Mouse (Mus musculus) fat pad, adult 2 months (tissue): ENCODE measurements at regions not wholly inside any gene's neighbourhood (a gene's known extent, or its start where the extent isn't known, plus 50 kb on each side); places are given as distances from the start of the nearest gene placed in this dataset.
A peak's percentile ranks its signal among the peaks of the same experiment; 100 is the strongest.

ENCODE experiments used
- DNase-seq: peaks from one replicate; pipeline ENCODE4 v3.0.0-alpha.2; 2011; ENCODE audit warnings: low read depth, low spot score; ENCODE audit errors: extremely low read depth

DNA sequence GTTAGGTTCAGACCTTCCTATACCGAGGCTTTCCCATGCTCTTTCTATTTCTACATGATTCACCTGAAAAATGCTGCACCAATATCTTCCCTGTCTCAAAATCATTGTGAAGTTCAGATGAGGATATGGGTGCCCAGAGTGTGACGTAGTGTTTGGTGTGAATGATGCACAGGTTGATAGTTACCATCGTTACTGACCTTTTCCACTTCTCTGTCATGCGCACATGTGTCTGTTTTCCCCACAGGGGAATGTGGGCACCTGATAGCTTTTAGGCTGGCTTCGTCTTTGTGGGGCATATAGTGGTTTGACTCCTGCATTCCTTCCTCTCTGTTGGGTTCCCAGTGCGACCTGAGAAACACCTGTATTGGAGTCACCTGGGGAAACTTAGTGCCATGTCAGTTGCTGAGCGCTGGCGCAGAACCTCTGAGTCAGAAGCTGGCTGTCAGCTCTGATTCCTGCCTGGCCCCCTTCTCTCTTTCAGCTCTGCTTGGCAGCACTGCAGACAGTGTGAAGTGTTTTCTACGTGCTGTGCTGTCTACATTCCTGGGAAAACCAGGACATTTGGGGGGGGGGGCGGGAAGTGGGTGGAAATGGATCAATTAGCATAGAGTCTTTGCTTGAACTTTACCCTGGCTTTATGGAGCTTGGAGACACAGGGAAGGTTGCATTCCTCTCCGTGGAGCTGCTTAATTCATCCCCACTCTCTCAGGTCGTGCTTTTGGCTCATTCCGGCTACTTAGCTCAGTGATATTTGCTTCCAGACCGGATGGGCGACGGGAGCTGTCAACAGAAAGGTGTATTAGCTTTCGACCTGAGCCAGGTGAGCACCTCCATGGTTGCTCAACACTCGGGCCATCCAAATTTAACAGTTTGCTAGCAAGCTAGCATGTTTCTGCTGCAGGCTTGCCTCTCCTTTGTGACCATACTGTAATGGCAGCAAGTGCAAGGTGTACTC, 1281.4 kb upstream of the A1bg start:
- no peak for DNase-seq

DNA sequence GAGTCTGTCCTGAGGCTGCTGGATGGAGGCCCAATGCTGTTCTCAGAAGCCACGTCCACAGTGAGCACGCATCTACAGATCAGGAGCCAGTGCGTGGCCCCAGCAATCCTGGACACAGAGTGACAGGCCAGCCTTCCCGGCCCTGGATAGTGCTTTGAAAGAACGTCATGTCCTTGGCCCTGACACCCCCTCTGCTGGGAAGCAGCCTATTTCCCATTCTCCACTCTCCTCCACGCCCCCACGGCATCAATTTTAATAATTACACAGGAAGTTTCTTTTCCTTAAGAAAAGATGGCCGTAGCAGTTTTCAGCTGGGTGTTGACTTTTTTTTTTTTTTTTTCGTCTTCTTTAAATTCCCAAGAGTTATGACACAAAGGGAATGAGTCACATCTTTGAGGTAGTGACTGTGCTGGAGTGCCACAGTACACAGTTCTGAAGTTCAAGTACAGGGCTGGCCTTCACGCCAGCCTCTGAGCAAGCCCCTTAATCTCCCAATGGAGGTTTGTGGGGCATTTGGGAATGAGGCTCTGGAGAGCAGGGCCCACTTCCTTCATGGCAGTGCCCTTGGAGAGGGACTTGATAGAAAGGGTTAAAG, 1280.1 kb upstream of the A1bg start:
- DNase-seq: no peak

DNA sequence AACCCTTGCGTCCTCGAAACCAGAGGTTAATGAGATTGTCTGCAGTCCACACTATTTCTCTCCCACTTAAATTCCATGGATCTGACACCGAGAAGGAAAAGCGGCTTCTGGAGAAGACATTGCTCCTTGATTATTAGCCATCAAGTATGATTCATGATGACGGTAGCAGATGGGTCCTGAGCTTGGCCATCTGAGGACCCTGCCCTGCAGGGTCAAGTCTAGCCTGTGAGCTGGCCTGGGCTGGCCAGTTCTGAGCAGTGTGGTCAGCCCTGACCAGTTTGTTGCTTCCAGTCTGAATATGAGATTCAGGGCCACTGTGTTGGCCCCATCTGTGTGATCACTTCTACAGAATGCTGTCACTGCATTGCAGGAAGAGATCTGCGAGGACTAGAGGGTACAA, 1275.9 kb upstream of the A1bg start:
- DNase-seq: no peak

DNA sequence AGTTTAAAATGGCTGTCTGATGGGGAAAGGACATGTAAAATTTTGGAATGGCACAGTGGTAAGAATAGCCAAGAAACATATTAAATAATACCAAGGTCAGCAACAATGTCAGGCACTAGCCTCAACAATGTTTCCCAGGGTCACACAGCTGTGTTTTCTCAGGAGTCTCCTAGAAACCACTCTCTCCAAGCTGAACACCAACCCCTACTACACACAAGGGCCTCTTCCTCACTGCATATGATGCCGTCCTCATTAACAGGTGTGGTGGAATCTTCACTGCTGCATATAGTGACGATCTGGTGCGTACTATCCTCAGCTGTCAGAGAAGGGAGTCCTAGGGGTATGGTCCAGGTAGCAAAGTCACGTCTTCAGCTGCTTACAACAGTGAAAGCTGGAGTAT, 1275.4 kb upstream of the A1bg start:
- DNase-seq: no peak

DNA sequence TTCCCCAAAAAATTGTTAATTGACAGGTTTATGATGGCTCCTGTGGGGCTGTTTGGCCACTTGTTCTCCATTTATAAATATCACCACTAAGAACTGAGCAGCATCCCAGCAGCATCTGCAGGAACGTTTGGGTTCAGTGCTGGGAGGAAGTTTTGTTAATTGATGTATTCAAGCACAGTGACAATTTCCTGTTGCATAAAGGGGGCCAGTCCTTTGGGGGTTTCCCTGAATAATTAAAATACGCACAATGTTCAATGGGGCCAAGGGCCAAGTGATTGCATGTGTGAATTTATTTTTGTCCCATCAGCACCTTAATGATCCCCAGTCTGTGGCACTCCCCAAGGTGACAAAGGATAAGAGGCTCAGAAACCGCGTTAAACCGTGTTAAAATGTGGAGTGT, 1272.6 kb upstream of the A1bg start:
- no peak for DNase-seq

DNA sequence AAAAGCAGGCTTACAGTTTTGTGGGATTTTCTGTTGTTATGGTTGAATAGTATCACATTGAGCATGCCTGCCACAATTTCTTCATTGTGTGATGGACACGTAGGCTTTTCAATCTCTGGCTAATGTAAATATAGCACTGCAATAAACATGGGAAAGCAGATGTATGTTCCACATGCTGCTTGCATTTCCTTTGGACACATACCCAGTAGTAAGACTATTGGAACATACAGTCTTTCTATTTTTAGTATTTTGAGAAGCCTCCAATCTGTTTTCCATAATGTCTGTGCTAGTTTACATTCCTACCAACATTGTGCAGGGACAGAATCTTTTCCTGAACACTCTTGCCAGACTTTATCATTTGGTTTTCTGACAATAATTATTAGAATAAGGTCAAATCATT, 1269.9 kb upstream of the A1bg start:
- no peak for DNase-seq

DNA sequence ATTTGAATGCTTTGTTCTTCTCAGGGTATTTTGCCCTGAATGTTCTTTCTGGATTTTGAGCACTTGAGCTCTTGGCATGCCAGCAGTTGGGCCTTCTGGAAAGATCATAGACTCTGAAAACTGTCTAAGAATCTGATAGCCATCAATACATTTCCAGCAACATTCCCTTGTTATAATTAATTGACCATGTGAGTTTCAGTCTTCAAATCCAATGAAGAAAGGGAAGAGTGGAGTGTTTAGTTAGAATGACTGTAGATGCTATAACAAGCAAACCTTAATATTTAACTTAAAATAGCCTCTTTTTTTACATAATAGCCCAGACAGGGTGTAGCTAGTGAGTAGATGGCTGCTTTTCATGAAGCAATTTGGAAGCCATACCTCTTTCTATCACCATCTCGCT, 1268.8 kb upstream of the A1bg start:
- no peak for DNase-seq

DNA sequence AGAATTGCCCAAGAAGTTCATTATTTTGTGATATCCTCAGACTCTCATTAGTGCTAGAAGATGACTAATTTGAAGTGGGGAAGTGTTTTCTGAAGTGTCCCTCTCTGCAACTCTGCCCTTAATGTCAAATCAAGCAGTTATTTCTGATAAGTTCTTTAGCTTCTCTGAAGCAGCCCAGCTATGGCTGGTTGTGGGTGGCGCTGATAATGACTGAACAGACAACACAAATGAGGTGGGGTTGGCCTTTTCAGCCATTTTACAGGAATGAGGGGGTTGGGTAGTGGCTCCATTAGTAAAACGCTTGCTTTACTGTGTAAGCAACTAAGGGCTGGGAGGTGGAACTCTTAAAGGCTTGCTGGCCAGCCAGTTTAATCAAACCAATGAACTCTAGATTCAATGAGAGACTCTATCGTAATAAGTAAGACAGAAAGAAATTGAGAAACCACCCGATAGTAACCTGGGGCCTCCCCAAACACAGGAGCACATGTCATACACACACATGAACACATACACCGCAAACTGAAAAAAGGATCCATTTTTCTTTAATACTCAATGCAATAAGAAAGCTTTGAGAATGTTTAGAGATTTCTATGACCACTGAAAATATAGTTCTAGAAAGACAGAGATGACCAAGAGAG, 1268.3 kb upstream of the A1bg start:
- no peak for DNase-seq

DNA sequence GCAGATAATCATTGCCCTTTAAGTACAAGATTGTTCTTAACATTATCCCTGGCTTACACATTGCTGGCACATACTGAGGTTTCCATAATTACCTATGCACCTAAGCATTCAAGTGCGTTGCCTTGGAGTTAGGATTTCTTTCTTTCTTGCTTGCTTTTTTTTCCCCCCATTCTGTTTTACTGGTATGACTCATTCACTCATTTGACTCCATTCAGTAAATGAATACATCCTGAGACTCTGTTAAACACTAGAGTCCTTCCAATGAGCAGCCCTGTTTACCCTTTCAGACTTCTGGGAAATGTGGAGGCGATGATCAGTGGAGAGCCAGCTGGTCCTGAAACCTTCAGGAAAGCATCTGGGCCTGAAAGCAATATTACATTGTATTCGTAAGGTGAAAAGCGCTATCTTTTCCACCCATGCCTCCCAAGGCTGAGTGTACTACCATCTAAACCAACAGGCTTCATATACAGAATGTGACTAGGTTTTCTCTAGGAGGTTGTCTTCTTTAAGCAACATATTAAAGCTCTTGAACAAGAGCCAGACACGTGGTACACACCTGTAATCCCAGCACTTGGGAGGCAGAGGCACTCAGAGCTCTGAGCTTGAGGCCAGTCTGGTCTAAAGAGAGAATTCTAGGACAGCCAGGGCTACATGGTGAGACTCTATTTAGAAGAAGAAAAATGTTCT, 1267.6 kb upstream of the A1bg start:
- no peak for DNase-seq

DNA sequence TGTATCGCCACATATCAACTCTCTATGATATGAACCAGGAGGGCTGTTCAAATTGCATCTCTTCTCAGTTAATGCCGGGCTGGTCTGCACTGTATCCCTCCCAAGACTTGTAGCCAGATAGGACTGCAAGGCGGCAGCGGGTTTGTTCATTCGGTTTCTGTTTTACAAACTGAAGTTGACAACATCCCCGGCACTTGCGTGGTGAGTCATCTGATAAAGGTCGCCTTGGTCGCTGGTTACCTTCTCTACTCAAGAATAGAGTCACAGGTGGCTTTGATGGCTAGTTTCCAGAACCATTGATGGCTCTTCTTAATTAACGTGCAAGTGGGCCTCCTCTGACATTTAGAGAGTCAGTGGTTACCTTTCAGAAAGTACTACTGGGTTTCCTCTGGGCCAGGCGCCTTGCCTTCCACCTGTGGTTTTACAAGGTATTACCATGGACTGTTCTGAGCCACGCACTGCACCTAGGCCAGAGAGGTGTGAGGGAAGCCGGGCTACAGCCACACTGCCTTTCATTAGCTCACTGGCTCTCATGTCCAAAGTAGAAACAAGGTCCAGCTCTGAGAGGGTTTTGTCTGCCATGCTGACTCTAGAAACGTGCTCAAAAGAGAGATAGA, 1266.9 kb upstream of the A1bg start:
- DNase-seq: no peak

DNA sequence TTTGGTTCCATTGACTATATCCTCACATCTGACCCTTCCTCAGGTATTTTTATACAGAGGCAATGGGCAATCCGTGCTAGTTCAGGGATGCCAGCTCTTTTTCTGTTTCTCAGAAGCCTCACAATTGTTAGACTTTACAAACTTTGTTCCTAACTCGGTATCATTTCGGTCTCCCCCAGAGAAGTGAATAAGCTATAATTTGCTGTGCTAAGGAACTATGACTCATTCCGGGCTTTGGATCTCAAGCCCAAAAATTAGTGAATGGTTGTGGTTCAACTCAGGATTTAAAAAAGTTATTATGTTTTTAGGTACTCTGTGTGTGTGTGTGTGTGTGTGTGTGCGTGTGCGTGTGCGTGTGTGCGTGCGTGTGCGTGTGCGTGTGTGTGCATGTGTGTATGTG, 1263.7 kb upstream of the A1bg start:
- no peak for DNase-seq

DNA sequence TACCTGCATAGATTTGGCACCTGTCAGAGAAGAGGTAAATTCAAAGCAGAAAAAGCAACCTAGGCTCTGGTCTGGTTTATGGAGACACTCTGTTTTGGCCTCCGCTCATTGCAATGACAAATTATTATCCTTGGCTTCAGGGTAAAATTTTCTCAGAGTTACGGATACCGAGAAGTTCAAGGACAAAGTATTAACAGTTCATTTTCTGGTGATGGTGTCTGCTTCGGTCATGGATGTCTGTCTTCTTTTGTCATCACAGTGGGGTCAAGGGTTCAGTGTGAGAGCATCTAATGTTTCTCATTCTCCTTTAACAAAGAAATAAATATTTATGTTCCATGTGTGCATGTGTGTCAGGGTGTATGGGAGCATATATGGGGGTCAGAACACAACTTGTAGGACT, 1261.0 kb upstream of the A1bg start:
- DNase-seq: no peak

DNA sequence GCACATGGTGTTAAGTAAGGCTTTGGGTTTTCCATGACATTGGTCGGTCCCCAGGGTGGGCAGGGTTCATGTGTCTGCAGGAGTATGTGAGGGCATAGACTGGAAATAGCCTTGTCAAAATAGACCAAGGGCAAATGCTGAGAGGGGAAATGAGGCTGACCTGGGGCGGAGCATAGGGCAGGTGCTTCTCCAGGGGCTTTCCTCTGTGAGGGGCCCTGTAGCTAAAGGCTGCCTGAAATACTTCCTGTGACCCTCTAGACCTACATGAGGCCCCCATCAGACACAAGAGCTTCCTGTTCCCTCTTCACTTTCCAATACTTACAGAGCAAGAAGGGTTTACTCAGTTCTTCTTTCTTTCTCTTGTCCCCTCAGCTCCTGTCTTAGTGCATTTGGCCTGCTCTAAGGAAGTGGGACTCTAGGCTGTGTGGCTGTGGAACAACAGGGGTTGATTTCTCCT, 1258.7 kb upstream of the A1bg start:
- no peak for DNase-seq

DNA sequence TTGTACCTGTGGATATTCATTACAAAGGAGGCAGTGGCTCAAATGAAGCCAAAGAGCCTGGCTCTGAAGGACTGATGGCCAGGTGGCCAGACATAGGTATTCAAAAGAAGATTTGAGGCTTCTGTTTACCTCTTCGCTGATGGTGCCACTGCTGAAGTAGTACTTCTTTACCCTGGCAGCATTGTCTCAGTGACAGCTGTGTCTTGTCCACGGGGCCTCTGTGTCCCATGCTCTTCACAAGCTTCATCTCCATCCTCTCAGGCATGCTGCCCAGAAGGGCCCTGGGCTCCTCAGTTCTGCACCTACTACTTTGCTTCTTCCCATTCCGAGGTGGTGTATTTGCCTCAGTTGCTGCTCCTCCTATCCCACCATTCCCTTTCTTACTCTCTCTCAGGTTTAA, 1257.9 kb upstream of the A1bg start:
- no peak for DNase-seq

DNA sequence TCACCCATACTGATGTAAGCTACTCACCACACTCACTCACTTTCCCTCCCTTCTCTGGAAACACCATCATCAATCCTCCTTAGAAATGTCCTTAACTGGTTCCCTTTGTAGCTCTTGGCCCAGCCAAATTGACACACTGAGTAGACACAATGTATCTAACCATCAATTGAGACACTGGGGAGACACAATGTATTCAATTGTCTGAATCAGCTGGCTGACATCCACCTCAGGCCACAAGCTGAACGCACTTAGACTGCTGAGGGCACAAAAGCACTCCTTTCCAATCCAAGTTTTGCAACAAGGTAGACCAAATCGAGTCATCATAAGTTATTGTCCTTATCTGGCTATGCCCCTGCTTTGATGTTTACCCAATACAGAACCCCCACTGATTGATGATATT, 1257.0 kb upstream of the A1bg start:
- peak; percentile 43 for DNase-seq

DNA sequence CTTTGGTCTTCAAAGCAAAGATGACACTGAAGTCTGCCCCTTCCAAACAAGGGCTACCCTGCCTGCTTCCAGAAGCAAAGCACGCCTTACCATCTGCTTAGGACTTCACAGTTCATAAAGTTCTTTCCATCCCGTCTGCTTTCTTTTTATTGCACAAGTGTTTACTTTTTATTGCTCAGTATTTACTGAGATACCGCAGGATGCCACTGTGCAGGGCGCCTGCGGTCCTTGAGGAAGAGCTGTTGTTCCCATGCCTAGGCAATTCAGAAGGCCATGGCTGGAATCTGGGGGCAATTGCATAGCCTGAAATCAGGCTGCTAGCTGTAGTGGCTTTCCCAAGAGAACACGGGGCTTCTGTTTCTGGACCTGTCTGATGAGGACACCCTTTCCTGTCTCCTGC, 1255.8 kb upstream of the A1bg start:
- no peak for DNase-seq

DNA sequence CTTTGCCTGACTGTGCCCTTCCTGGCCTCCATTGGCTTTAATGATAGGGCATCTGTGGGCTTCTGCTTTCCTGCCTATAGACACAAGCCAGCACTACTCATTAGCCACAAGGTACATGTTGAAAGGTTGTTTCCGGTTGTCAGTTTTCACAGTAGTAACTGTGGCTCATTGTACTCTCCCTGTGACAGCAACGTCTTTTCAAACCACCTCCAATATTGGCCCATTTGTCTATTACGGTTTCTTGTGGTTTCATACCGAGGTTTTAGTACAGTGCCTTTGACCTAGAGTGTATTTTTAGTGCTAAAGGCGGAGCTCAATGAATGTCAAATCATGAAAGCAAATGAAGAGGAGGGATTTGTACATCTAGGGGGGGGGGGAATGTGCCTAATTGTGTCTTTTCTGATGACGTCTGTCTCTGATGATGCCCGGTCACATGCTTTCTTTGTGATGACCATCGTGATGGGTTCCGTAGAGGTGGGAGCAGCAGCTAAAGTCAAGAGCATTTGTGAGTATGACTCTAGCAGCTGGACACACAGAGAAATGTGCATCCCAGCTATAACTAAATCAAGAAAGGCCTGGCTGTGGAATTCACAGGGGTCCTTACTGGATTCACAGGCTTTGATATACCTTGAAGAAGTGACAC, 1255.1 kb upstream of the A1bg start:
- no peak for DNase-seq

DNA sequence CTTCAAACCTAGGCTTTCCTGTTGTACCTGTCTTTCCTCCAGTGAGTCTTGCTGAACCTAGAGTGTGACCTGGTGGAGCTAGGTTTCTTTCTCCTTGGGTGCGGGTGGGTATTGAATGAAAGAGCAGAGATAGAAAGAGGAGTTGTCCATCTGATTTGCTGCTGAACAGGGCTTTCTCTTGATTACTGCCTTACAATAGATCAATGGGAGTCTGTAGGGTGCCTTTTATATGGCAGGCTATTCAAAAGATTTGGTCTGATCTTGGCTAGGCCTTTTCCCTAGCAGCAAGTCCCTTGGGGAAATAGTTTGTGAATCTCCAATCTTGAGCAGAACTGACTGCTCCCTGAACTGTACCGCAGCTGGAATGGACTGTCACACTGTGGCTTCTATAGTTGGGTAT, 1253.3 kb upstream of the A1bg start:
- DNase-seq: no peak

DNA sequence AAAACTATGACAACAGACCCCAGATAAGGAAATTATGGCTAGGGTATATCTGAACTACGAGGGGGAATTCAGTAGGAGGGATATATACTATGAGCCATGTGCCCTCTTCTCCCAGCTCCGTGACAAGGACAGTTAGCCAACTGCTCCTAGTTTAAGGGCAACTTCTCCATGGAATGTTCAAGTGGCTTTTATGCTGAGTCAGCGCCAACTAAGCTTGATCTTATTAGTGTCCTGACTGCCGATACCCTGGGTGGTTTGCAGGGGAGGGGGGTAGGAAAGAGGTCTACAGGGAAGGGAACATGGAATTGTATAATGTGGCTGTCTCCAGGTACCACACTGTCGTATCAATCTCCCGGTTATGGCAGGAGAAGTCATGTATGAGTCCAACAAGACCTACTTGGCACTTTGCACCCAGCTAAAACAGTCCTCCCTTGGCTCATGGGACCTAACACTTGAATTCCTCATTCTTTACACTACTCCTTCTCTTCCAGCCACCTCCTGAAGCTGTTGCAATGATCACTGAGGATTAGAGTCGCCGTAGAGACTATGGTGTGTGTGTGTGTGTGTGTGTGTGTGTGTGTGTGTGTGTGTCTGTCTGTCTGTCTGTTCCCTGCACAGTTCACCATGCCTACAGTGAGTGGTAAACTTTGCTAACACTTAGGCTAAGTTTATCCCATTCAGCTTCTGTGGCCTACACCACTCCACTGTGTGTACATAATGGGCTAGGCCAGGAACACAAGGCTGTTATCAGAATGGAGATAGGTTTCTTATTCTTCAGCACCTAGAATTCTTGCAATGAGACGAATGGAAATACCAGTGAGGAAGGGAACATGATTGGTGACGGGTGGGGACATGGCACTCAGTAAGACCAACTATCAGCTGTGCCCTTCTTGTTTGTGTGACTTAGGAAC, 1251.1 kb upstream of the A1bg start:
- no peak for DNase-seq

DNA sequence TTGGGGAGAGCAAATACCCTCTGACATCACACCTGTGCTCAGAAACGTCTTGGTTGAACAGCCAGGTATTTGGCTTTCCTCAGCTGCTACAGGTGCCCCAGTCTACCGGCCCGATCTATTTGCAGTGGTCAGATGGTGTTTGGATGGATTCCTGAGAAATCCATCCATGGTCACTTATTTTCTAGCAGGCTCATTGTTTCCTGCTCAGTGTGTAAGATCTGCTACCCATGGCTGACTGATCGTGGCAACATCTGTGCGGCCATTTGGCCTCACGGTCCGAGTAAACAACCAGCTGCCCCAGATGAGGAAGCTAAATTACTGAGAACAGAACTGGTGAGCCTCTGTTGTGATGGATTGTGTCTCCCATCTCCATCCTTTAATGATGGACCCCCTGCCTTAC, 1248.8 kb upstream of the A1bg start:
- DNase-seq: no peak
